Mouse (Mus musculus) heart, embryonic 10.5 days (tissue): ENCODE results near the gene Npcd. TPM values are rescaled to one million over a fixed set of nuclear protein-coding genes. Genes with fewer than 3 reads are reported as not detected.

Experiments
- polyA plus RNA-seq: library from polyadenylated mRNA; unstranded; fragments of >200 nt; fragmentation: Nextera tagmentation; extraction: Ambion mirVana; gene quantifications from 2 replicates; pipeline ENCODE4 v1.2.1, GENCODE M21; 2016

Gene Npcd
- polyA plus RNA-seq, 1 experiment from 2014 or later: not detected

Other genes starting within 250 kb of the Npcd start
- 1.2 and 1.5 TPM in 2 replicates for gene Dmc1, start 229.1 kb downstream of the Npcd start, polyA plus RNA-seq
- 0.55 and 1.1 TPM in 2 replicates for gene Fam227a, start 175.3 kb downstream of the Npcd start, polyA plus RNA-seq
- gene Cby1, start 175.0 kb downstream of the Npcd start, polyA plus RNA-seq: 42.9 and 48.9 TPM in 2 replicates
- 258 and 286 TPM in 2 replicates for gene Tomm22, start 163.4 kb downstream of the Npcd start, polyA plus RNA-seq
- gene Josd1, start 146.3 kb downstream of the Npcd start, polyA plus RNA-seq: 18.4 and 21.0 TPM in 2 replicates
- gene Gtpbp1, start 143.4 kb downstream of the Npcd start, polyA plus RNA-seq: 38.1 and 38.3 TPM in 2 replicates
- gene Sun2, start 91.7 kb downstream of the Npcd start, polyA plus RNA-seq: 2.4 and 2.9 TPM in 2 replicates
- 37.3 and 48.0 TPM in 2 replicates for gene Dnal4, start 56.4 kb downstream of the Npcd start, polyA plus RNA-seq
- gene Nptxr, start 29.5 kb downstream of the Npcd start, polyA plus RNA-seq: 1.1 and 1.2 TPM in 2 replicates
- gene Cbx6, start 451 bp upstream of the Npcd start, polyA plus RNA-seq: 18.9 and 27.1 TPM in 2 replicates
- gene Apobec3, start 57.4 kb upstream of the Npcd start, polyA plus RNA-seq: 9.5 and 10.2 TPM in 2 replicates
- 0.82 and 1.0 TPM in 2 replicates for gene Cbx7, start 136.9 kb upstream of the Npcd start, polyA plus RNA-seq
- 0.95 and 1.9 TPM in 2 replicates for gene Pdgfb, start 180.7 kb upstream of the Npcd start, polyA plus RNA-seq